Mouse (Mus musculus) liver, embryonic 16.5 days (tissue): ENCODE results near the gene Olfr1231. TPM values are rescaled to one million over a fixed set of nuclear protein-coding genes. Genes with fewer than 3 reads are reported as not detected.

Source experiments
- ATAC-seq: fragments of 200-750 bp; cut with Nextera tagmentation; 2 replicates; pipeline ENCODE4 v1.8.0; 2017; ENCODE audit warnings: low read depth, mild to moderate bottlenecking, moderate number of reproducible peaks, moderate library complexity
- H3K27ac ChIP-seq: fragments of 300-500 bp; sonication (generic); 2 replicates; pipeline ENCODE4 v1.5.1; 2014; ENCODE audit warnings: mild to moderate bottlenecking, low read length
- H3K27me3 ChIP-seq: fragments of 300-500 bp; sonication (generic); 2 replicates; pipeline ENCODE4 v1.6.1; 2014; ENCODE audit warnings: low read depth, low read length, mixed read lengths; ENCODE audit not compliant: control insufficient read depth, insufficient read depth
- H3K36me3 ChIP-seq: fragments of 300-500 bp; sonication (generic); 2 replicates; pipeline ENCODE4 v1.6.1; 2014; ENCODE audit warnings: mild to moderate bottlenecking; ENCODE audit not compliant: control insufficient read depth, insufficient read depth
- H3K4me1 ChIP-seq: fragments of 300-500 bp; sonication (generic); 2 replicates; pipeline ENCODE4 v1.6.1; 2014; ENCODE audit warnings: low read depth, low read length, mixed read lengths; ENCODE audit not compliant: control insufficient read depth
- H3K4me2 ChIP-seq: fragments of 300-500 bp; sonication (generic); 2 replicates; pipeline ENCODE4 v1.6.1; 2014; ENCODE audit warnings: low read depth, low read length, mixed read lengths
- H3K4me3 ChIP-seq: fragments of 300-500 bp; sonication (generic); 2 replicates; pipeline ENCODE4 v1.5.1; 2014; ENCODE audit warnings: low read depth, mild to moderate bottlenecking, low read length
- H3K9ac ChIP-seq: fragments of 300-500 bp; sonication (generic); 2 replicates; pipeline ENCODE4 v1.6.1; 2014; ENCODE audit warnings: low read depth, low read length
- H3K9me3 ChIP-seq: fragments of 300-500 bp; sonication (generic); replicated peaks from 2 replicates; pipeline ENCODE4 v1.6.1; 2016; ENCODE audit warnings: low read length; ENCODE audit not compliant: control insufficient read depth
- WGBS: fragments of 180-500 bp; shearing (Covaris S2); extraction: QIAGEN DNeasy Blood & Tissue Kit; methylation state at CpG from one replicate; pipeline ENCODE4 v1.1.7; 2014; ENCODE audit not compliant: insufficient replicate concordance; 5-methylcytosine and 5-hydroxymethylcytosine counted together
- polyA plus RNA-seq: library from polyadenylated mRNA; unstranded; fragments of >200 nt; fragmentation: Nextera tagmentation; extraction: Ambion mirVana; gene quantifications from 2 replicates; pipeline ENCODE4 v1.2.1, GENCODE M21; 2015

Gene Olfr1231
- not detected in 2 replicates for polyA plus RNA-seq

GRCm38 (mm10) chr2:89306974-89307373, at the start of gene Olfr1231:
Olfr1231 (minus strand) TSS chr2:89307074.
- ATAC-seq: no peak
- Histone ChIP-seq H3K27ac (no peak within 1 kb of the TSS), H3K36me3 (no peaks in the 10 kb centered on the region), H3K27me3 (no peaks in the 10 kb centered on the region), H3K4me1 (no peaks in the 10 kb centered on the region), H3K4me2 (no peak within 1 kb of the TSS), H3K9ac (no peak within 1 kb of the TSS), H3K9me3 (no peaks in the 10 kb centered on the region), H3K4me3 (no peak within 1 kb of the TSS)
- WGBS: 47% methylated on average over 2 of the region's 2 CpGs

GRCm38 (mm10) chr2:89342298-89342697, 35.4 kb upstream of the Olfr1231 start, which contains the start of gene Olfr1233:
Olfr1233 (minus strand) TSS chr2:89342398.
- Histone ChIP-seq H3K27me3 (no peaks in the 10 kb centered on the region), H3K4me2 (no peak within 1 kb of the TSS), H3K9ac (no peak within 1 kb of the TSS), H3K4me1 (no peaks in the 10 kb centered on the region), H3K36me3 (no peaks in the 10 kb centered on the region), H3K4me3 (no peak within 1 kb of the TSS), H3K27ac (no peak within 1 kb of the TSS), H3K9me3 (no peaks in the 10 kb centered on the region)
- no peak for ATAC-seq

DNA sequence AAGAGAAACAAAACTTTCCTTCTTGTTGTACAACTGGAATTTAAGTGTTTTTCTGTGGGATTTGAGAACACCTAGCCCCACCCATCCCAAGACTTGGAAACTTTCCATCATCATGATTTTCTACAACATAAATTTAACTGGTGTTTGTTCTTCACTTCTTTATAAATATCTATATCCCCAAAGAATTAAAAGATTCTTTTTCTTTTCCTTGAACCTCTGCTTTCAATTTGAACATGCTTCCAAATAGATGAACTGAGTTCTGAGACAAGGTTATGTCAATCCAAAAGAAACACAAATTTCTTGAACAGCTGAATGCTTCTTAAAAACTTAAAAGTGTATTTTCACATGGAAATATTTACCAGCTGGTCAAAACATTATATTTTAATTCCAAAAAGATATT, 22.7 kb upstream of the Olfr1231 start, which contains the start of gene Olfr1232:
TSS of gene Olfr1232 (minus strand) at position 101 of the 400 bp plus-strand sequence.
- no peaks in the 10 kb centered on the region for H3K27me3 ChIP-seq
- H3K4me2 ChIP-seq: no peak within 1 kb of the TSS
- no peak within 1 kb of the TSS for H3K9ac ChIP-seq
- H3K9me3 ChIP-seq: no peaks in the 10 kb centered on the region
- H3K4me3 ChIP-seq: no peak within 1 kb of the TSS
- no peak within 1 kb of the TSS for H3K27ac ChIP-seq
- H3K36me3 ChIP-seq: no peaks in the 10 kb centered on the region
- no peak for ATAC-seq
- no peaks in the 10 kb centered on the region for H3K4me1 ChIP-seq

- H3K9ac ChIP-seq: no peak within 1 kb of the TSS
- H3K9me3 ChIP-seq: no peaks in the 10 kb centered on the region
- WGBS: 67% methylated on average over 1 of the region's 1 CpGs
- ATAC-seq: no peak
- H3K4me2 ChIP-seq: no peak within 1 kb of the TSS
- H3K27me3 ChIP-seq: no peaks in the 10 kb centered on the region
- no peaks in the 10 kb centered on the region for H3K36me3 ChIP-seq
- no peaks in the 10 kb centered on the region for H3K4me1 ChIP-seq
- H3K4me3 ChIP-seq: no peak within 1 kb of the TSS
- no peak within 1 kb of the TSS for H3K27ac ChIP-seq
Measured at GRCm38 (mm10) chr2:89297168-89297567, 9.7 kb downstream of the Olfr1231 start, which contains the start of gene Olfr1230. Olfr1230 (minus strand) TSS chr2:89297268.

- H3K4me1 ChIP-seq: no peaks in the 10 kb centered on the region
- H3K9me3 ChIP-seq: no peaks in the 10 kb centered on the region
- no peak within 1 kb of the TSS for H3K4me2 ChIP-seq
- no peak within 1 kb of the TSS for H3K4me3 ChIP-seq
- WGBS: 51% methylated on average over 2 of the region's 2 CpGs
- H3K27me3 ChIP-seq: no peaks in the 10 kb centered on the region
- ATAC-seq: no peak
- no peak within 1 kb of the TSS for H3K9ac ChIP-seq
- no peak within 1 kb of the TSS for H3K27ac ChIP-seq
- H3K36me3 ChIP-seq: no peaks in the 10 kb centered on the region
Measured at GRCm38 (mm10) chr2:89287914-89288313, 19.0 kb downstream of the Olfr1231 start, which contains the start of gene Olfr1229. Olfr1229 (minus strand) TSS chr2:89288014.

- Histone ChIP-seq H3K36me3 (no peaks in the 10 kb centered on the region), H3K4me2 (no peak within 1 kb of the TSS), H3K27ac (no peak within 1 kb of the TSS), H3K4me1 (no peaks in the 10 kb centered on the region), H3K9ac (no peak within 1 kb of the TSS), H3K27me3 (no peaks in the 10 kb centered on the region), H3K4me3 (no peak within 1 kb of the TSS), H3K9me3 (no peaks in the 10 kb centered on the region)
- no peak for ATAC-seq
Measured at GRCm38 (mm10) chr2:89253962-89254361, 52.9 kb downstream of the Olfr1231 start, which contains the start of gene Olfr1228. Olfr1228 (minus strand) TSS chr2:89254062.

Other genes with a start within 250 kb of the Olfr1231 start
- not detected in 2 replicates for gene Olfr1218, start 245.9 kb downstream of the Olfr1231 start, polyA plus RNA-seq
- not detected in 2 replicates for gene Olfr1219, start 223.6 kb downstream of the Olfr1231 start, polyA plus RNA-seq
- gene Olfr1220, start 200.2 kb downstream of the Olfr1231 start, polyA plus RNA-seq: not detected in 2 replicates
- gene Olfr1221, start 189.8 kb downstream of the Olfr1231 start, polyA plus RNA-seq: not detected in 2 replicates
- not detected in 2 replicates for gene Olfr1222, start 174.0 kb downstream of the Olfr1231 start, polyA plus RNA-seq
- gene Olfr1223, start 155.5 kb downstream of the Olfr1231 start, polyA plus RNA-seq: not detected in 2 replicates
- gene Olfr1224-ps1, start 143.0 kb downstream of the Olfr1231 start, polyA plus RNA-seq: not detected in 2 replicates
- not detected in 2 replicates for gene Olfr1225, start 132.4 kb downstream of the Olfr1231 start, polyA plus RNA-seq
- gene Olfr1226, start 107.0 kb downstream of the Olfr1231 start, polyA plus RNA-seq: not detected in 2 replicates
- gene Olfr1228, start 53.0 kb downstream of the Olfr1231 start, polyA plus RNA-seq: not detected in 2 replicates
- not detected in 2 replicates for gene Olfr1229, start 19.1 kb downstream of the Olfr1231 start, polyA plus RNA-seq
- not detected in 2 replicates for gene Olfr1230, start 9.8 kb downstream of the Olfr1231 start, polyA plus RNA-seq
- not detected in 2 replicates for gene Olfr1232, start 22.6 kb upstream of the Olfr1231 start, polyA plus RNA-seq
- gene Olfr1233, start 35.3 kb upstream of the Olfr1231 start, polyA plus RNA-seq: not detected in 2 replicates
- not detected in 2 replicates for gene Olfr1234, start 57.8 kb upstream of the Olfr1231 start, polyA plus RNA-seq
- gene Olfr1238, start 102.6 kb upstream of the Olfr1231 start, polyA plus RNA-seq: not detected in 2 replicates
- gene Olfr1239, start 113.3 kb upstream of the Olfr1231 start, polyA plus RNA-seq: not detected in 2 replicates
- not detected in 2 replicates for gene Olfr1240, start 135.9 kb upstream of the Olfr1231 start, polyA plus RNA-seq
- gene Olfr1241, start 180.1 kb upstream of the Olfr1231 start, polyA plus RNA-seq: not detected in 2 replicates
- not detected in 2 replicates for gene Olfr1242, start 191.3 kb upstream of the Olfr1231 start, polyA plus RNA-seq
- not detected in 2 replicates for gene Olfr1243, start 224.4 kb upstream of the Olfr1231 start, polyA plus RNA-seq